Mouse (Mus musculus): ENCODE data around the gene Fibcd1. TPM values are rescaled to one million over a fixed set of nuclear protein-coding genes. Genes with fewer than 3 reads are reported as not detected.

The Fibcd1 gene
- polyA plus RNA-seq, 1 experiment from 2014 or later: 0.03 TPM

DNA sequence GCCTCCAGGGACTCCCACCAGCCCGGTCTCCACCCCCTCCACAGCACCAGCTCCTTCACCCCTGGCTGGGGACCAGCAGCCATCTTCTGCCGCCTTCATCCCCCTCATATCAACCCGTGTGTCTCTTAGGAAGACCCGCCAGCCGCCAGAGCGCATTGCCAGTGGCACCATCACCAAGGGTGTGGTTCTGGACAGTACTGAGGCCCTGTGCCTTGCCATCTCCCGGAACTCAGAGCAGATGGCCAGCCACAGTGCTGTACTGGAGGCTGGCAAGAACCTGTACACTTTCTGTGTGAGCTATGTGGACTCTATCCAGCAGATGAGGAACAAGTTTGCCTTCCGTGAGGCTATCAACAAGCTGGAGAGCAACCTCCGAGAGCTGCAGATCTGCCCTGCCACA lies 44.4 kb downstream of the Fibcd1 start:
- DNase-seq (ENCODE audit: low spot score): no peak
- Histone ChIP-seq H3K4me1 (ENCODE audit: control insufficient read depth, insufficient read depth, low read length) (no peaks in the 10 kb centered on the region), H3K27ac (replicated peaks; ENCODE audit: low read depth, low read length) (no peak overlapping the region), H3K9ac (ENCODE audit: low read length) (no peak overlapping the region), H3K36me3 (ENCODE audit: control insufficient read depth, insufficient read depth, low read length) (peaks cover 51% of the 10 kb centered on the region), H3K4me2 (ENCODE audit: low read depth, severe bottlenecking) (no peak overlapping the region), H3K27me3 (ENCODE audit: control insufficient read depth, insufficient read depth, low read length) (no peaks in the 10 kb centered on the region), H3K4me3 (ENCODE audit: low read depth, low read length) (no peak overlapping the region), H3K9me3 (ENCODE audit: control insufficient read depth, low read length) (no peaks in the 10 kb centered on the region)
- WGBS: 94% methylated on average over 9 of the region's 9 CpGs
- ATAC-seq (ENCODE audit: insufficient number of reproducible peaks, low FRiP score, low TSS enrichment, low read depth): no peak

DNA sequence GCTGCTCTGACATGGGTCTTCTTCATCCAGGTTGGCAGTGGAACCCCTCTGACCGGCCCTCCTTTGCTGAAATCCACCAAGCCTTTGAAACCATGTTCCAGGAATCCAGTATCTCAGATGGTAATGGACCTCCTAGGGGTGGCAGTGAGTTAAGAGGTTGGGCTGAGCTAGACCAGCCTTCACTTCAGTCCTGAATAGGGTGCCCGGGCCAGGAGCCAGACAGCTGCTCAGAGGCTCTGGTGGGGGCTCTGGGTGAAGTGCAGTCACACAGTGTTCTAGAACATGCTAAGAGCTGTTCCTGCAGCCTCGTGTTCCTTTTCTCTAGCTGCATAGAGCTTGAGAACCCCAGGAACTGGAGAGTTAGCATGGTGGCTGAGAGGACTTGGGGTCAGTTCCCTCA lies 48.9 kb downstream of the Fibcd1 start:
- H3K9me3 ChIP-seq (ENCODE audit: control insufficient read depth, low read length): no peaks in the 10 kb centered on the region
- no peak overlapping the region for H3K4me3 ChIP-seq (ENCODE audit: low read depth, low read length)
- ATAC-seq (ENCODE audit: insufficient number of reproducible peaks, low FRiP score, low TSS enrichment, low read depth): no peak
- H3K27ac ChIP-seq (replicated peaks; ENCODE audit: low read depth, low read length): no peak overlapping the region
- H3K27me3 ChIP-seq (ENCODE audit: control insufficient read depth, insufficient read depth, low read length): no peaks in the 10 kb centered on the region
- WGBS: 89% methylated on average over 3 of the region's 3 CpGs
- H3K4me1 ChIP-seq (ENCODE audit: control insufficient read depth, insufficient read depth, low read length): no peaks in the 10 kb centered on the region
- no peak overlapping the region for H3K4me2 ChIP-seq (ENCODE audit: low read depth, severe bottlenecking)
- no peak for DNase-seq (ENCODE audit: low spot score)
- H3K9ac ChIP-seq (ENCODE audit: low read length): no peak overlapping the region
- H3K36me3 ChIP-seq (ENCODE audit: control insufficient read depth, insufficient read depth, low read length): peaks cover 55% of the 10 kb centered on the region

DNA sequence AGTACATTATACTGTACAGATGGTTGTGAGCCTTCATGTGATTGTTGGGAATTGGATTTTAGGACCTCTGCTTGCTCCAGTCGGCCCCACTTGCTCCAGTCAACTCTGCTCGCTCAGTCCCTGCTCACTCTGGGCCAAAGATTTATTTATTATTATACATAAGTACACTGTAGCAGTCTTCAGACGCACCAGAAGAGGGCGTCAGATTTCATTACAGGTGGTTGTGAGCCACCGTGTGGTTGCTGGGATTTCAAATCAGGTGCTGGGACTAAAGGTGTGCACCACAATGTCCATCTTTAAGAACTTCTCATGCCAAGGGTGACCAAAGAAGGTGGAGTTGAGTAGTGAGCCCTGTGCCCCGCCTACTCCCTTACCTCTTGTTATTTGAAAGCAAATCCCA lies 53.2 kb downstream of the Fibcd1 start:
- Histone ChIP-seq H3K9ac (ENCODE audit: low read length) (no peak overlapping the region), H3K9me3 (ENCODE audit: control insufficient read depth, low read length) (no peaks in the 10 kb centered on the region), H3K27me3 (ENCODE audit: control insufficient read depth, insufficient read depth, low read length) (no peaks in the 10 kb centered on the region), H3K4me2 (ENCODE audit: low read depth, severe bottlenecking) (no peak overlapping the region), H3K27ac (replicated peaks; ENCODE audit: low read depth, low read length) (no peak overlapping the region), H3K4me1 (ENCODE audit: control insufficient read depth, insufficient read depth, low read length) (no peaks in the 10 kb centered on the region), H3K4me3 (ENCODE audit: low read depth, low read length) (no peak overlapping the region), H3K36me3 (ENCODE audit: control insufficient read depth, insufficient read depth, low read length) (peaks cover 46% of the 10 kb centered on the region)
- WGBS: 86% methylated on average over 6 of the region's 6 CpGs
- DNase-seq (ENCODE audit: low spot score) (no peak), ATAC-seq (ENCODE audit: insufficient number of reproducible peaks, low FRiP score, low TSS enrichment, low read depth) (no peak)

DNA sequence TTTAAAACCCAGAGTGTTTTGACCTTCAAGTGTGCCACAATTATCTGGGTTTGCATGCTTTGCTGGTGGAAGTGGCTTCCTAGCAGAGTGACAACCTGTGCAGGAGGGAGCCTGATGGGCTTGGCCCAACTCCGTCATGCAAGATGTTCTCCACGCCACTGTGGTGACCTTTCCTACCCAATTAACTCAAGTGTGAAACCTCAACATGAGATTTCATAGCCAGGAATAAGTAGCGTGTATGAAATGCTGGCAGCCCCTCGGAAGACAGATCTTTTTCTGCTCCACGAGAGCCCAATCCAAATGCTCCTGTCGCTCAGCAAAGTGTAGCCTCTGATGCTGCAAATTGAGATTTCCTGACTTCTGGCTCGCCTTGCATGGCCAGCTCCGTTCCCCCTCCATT lies 54.5 kb downstream of the Fibcd1 start:
- Histone ChIP-seq H3K36me3 (ENCODE audit: control insufficient read depth, insufficient read depth, low read length) (peaks cover 44% of the 10 kb centered on the region), H3K27ac (replicated peaks; ENCODE audit: low read depth, low read length) (no peak overlapping the region), H3K27me3 (ENCODE audit: control insufficient read depth, insufficient read depth, low read length) (no peaks in the 10 kb centered on the region), H3K4me2 (ENCODE audit: low read depth, severe bottlenecking) (no peak overlapping the region), H3K9ac (ENCODE audit: low read length) (no peak overlapping the region), H3K4me1 (ENCODE audit: control insufficient read depth, insufficient read depth, low read length) (no peaks in the 10 kb centered on the region), H3K4me3 (ENCODE audit: low read depth, low read length) (no peak overlapping the region), H3K9me3 (ENCODE audit: control insufficient read depth, low read length) (no peaks in the 10 kb centered on the region)
- 92% methylated on average over 8 of the region's 8 CpGs for WGBS
- no peak for DNase-seq (ENCODE audit: low spot score)
- ATAC-seq (ENCODE audit: insufficient number of reproducible peaks, low FRiP score, low TSS enrichment, low read depth): no peak

DNA sequence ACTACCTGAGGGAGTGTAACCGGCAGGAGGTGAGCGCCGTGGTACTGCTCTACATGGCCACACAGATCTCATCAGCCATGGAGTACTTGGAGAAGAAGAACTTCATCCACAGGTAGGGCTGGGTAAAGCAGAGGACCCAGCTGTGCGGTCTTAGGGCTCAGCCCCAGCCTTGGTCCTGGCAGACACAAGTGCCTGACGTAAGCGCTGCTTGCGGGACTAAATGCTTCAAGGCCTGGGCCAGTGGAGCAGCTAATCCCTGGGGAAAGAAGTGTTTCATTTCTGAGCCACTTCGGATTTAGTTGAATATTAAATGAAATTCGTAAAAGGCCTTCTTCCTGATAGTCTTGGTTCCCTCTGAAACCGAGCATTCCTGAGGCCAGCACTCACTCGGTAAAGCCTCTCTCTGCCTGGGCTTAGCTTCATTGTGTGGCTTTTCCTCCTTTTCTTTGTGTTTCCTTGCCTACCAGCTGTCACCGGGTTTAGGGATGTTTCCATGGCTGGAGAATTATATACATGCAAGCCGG lies 55.0 kb downstream of the Fibcd1 start:
- no peak for DNase-seq (ENCODE audit: low spot score)
- 92% methylated on average over 13 of the region's 13 CpGs for WGBS
- H3K27ac ChIP-seq (replicated peaks; ENCODE audit: low read depth, low read length): no peak overlapping the region
- no peak for ATAC-seq (ENCODE audit: insufficient number of reproducible peaks, low FRiP score, low TSS enrichment, low read depth)
- H3K4me3 ChIP-seq (ENCODE audit: low read depth, low read length): no peak overlapping the region
- H3K4me1 ChIP-seq (ENCODE audit: control insufficient read depth, insufficient read depth, low read length): no peaks in the 10 kb centered on the region
- no peaks in the 10 kb centered on the region for H3K9me3 ChIP-seq (ENCODE audit: control insufficient read depth, low read length)
- no peak overlapping the region for H3K4me2 ChIP-seq (ENCODE audit: low read depth, severe bottlenecking)
- no peaks in the 10 kb centered on the region for H3K27me3 ChIP-seq (ENCODE audit: control insufficient read depth, insufficient read depth, low read length)
- H3K36me3 ChIP-seq (ENCODE audit: control insufficient read depth, insufficient read depth, low read length): peaks cover 44% of the 10 kb centered on the region
- H3K9ac ChIP-seq (ENCODE audit: low read length): no peak overlapping the region

DNA sequence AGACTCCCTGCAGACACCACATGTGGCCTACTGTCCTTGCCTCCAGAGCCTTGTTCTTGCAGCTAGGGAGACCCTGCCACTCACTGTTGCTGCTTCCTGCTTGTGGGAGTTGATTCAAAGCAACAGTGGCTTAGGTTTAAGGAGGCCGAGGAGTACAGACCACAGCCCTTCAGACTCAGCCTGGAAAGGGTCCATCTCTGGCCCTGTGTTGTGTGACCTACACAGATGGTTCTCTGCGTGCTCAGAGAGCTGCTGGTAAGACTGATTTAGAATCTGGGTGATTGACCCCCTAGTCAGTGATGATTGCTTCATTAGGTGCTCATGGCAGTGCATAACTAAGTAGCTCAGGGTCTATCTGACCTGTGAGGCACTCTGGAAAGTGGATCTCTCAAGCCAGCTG lies 56.6 kb downstream of the Fibcd1 start:
- Histone ChIP-seq H3K4me1 (ENCODE audit: control insufficient read depth, insufficient read depth, low read length) (no peaks in the 10 kb centered on the region), H3K27me3 (ENCODE audit: control insufficient read depth, insufficient read depth, low read length) (no peaks in the 10 kb centered on the region), H3K36me3 (ENCODE audit: control insufficient read depth, insufficient read depth, low read length) (peaks cover 38% of the 10 kb centered on the region), H3K9ac (ENCODE audit: low read length) (no peak overlapping the region), H3K4me2 (ENCODE audit: low read depth, severe bottlenecking) (no peak overlapping the region), H3K27ac (replicated peaks; ENCODE audit: low read depth, low read length) (no peak overlapping the region), H3K4me3 (ENCODE audit: low read depth, low read length) (no peak overlapping the region), H3K9me3 (ENCODE audit: control insufficient read depth, low read length) (no peaks in the 10 kb centered on the region)
- DNase-seq (ENCODE audit: low spot score) (no peak), ATAC-seq (ENCODE audit: insufficient number of reproducible peaks, low FRiP score, low TSS enrichment, low read depth) (no peak)
- WGBS: 88% methylated on average over 2 of the region's 2 CpGs

DNA sequence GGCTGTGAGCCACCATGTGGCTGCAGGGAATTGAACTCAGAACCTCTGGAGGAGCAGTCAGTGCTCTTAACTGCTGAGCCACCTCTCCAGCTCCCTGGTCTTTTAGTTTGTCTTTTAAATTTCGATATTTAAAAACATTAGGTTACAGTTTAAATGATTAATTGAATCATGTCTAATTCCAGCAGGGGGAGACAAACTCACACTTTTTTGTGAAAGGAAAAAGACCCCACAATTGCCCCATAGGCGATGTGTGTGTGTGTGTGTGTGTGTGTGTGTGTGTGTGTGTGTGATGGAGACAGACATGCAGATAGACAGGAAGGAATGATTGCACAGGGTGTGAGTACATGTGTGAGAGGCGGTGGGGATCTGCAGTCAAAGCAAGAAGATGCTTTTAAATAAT lies 57.6 kb downstream of the Fibcd1 start:
- ATAC-seq (ENCODE audit: insufficient number of reproducible peaks, low FRiP score, low TSS enrichment, low read depth) (no peak), DNase-seq (ENCODE audit: low spot score) (no peak)
- H3K27ac ChIP-seq (replicated peaks; ENCODE audit: low read depth, low read length): no peak overlapping the region
- H3K4me1 ChIP-seq (ENCODE audit: control insufficient read depth, insufficient read depth, low read length): no peaks in the 10 kb centered on the region
- H3K4me3 ChIP-seq (ENCODE audit: low read depth, low read length): no peak overlapping the region
- H3K36me3 ChIP-seq (ENCODE audit: control insufficient read depth, insufficient read depth, low read length): peaks cover 38% of the 10 kb centered on the region; the same call in 1 of the 2 replicates
- H3K9me3 ChIP-seq (ENCODE audit: control insufficient read depth, low read length): no peaks in the 10 kb centered on the region
- WGBS: 89% methylated on average over 3 of the region's 3 CpGs
- H3K9ac ChIP-seq (ENCODE audit: low read length): no peak overlapping the region
- H3K27me3 ChIP-seq (ENCODE audit: control insufficient read depth, insufficient read depth, low read length): no peaks in the 10 kb centered on the region
- no peak overlapping the region for H3K4me2 ChIP-seq (ENCODE audit: low read depth, severe bottlenecking)

DNA sequence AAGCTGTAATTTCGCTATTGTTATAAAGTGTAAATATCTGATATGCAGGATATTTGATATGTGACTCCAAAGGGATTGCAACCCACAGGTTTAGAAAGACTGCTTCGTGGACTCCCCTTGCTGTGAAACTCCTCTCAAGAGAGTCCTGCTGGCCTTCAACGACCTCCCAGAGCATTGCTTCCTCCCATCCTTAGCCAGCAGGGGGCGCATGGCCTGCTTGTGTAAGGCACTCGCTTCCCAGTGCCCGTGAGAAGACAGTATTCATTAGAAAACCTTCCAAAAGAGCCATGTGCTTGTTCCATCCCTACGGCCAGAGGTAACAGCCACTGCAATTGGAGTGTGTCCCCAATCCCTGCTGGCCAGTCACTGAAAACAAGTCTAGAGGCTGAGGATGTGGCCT lies 58.8 kb downstream of the Fibcd1 start:
- Histone ChIP-seq H3K9ac (ENCODE audit: low read length) (no peak overlapping the region), H3K9me3 (ENCODE audit: control insufficient read depth, low read length) (no peaks in the 10 kb centered on the region), H3K4me2 (ENCODE audit: low read depth, severe bottlenecking) (no peak overlapping the region), H3K27ac (replicated peaks; ENCODE audit: low read depth, low read length) (no peak overlapping the region), H3K4me1 (ENCODE audit: control insufficient read depth, insufficient read depth, low read length) (no peaks in the 10 kb centered on the region), H3K27me3 (ENCODE audit: control insufficient read depth, insufficient read depth, low read length) (no peaks in the 10 kb centered on the region), H3K4me3 (ENCODE audit: low read depth, low read length) (no peak overlapping the region), H3K36me3 (ENCODE audit: control insufficient read depth, insufficient read depth, low read length) (peaks cover 33% of the 10 kb centered on the region; the same call in 1 of the 2 replicates)
- DNase-seq (ENCODE audit: low spot score): peak; percentile 89
- ATAC-seq (ENCODE audit: insufficient number of reproducible peaks, low FRiP score, low TSS enrichment, low read depth): no peak
- WGBS: 24% methylated on average over 7 of the region's 7 CpGs

DNA sequence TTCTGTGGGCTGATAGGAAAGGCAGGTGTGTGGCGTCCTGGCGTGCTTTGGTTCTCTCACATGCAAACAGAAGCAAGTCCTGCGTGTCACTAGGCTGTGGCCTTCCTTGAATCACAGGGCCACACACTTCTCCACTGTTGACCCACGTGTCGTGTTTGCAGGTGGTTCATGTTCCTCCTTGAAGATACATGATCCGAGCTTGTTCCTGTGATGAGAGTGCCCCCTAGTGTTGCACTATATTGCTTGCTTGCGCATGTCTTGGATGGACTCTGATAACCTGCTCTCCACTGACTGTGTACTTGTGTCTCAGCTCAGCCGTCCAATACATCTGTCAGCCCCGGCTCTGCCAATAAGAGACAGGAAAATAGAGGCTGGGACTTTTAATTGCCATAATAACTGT lies 60.7 kb downstream of the Fibcd1 start:
- H3K27ac ChIP-seq (replicated peaks; ENCODE audit: low read depth, low read length): no peak overlapping the region
- no peaks in the 10 kb centered on the region for H3K27me3 ChIP-seq (ENCODE audit: control insufficient read depth, insufficient read depth, low read length)
- peaks cover 30% of the 10 kb centered on the region; the same call in 1 of the 2 replicates for H3K36me3 ChIP-seq (ENCODE audit: control insufficient read depth, insufficient read depth, low read length)
- 54% methylated on average over 9 of the region's 9 CpGs for WGBS
- no peak overlapping the region for H3K4me2 ChIP-seq (ENCODE audit: low read depth, severe bottlenecking)
- DNase-seq (ENCODE audit: low spot score): peak; percentile 79
- H3K4me1 ChIP-seq (ENCODE audit: control insufficient read depth, insufficient read depth, low read length): no peaks in the 10 kb centered on the region
- H3K4me3 ChIP-seq (ENCODE audit: low read depth, low read length): no peak overlapping the region
- 0 out of 2 replicates have a peak, but pooled peaks have one; percentile 24 for ATAC-seq (ENCODE audit: insufficient number of reproducible peaks, low FRiP score, low TSS enrichment, low read depth)
- H3K9me3 ChIP-seq (ENCODE audit: control insufficient read depth, low read length): no peaks in the 10 kb centered on the region
- no peak overlapping the region for H3K9ac ChIP-seq (ENCODE audit: low read length)
